Mouse (Mus musculus): Measurements from ENCODE around the gene Racgap1.
A peak's percentile ranks its signal among the peaks of the same experiment; 100 is the strongest.

The Racgap1 gene

GRCm38 (mm10) chr15:99651163-99651872 lies at the start of gene Racgap1:
Gene Racgap1 (minus strand): TSS chr15:99651656.
- DNase-seq (ENCODE audit: low spot score), result peak; percentile 97

DNA sequence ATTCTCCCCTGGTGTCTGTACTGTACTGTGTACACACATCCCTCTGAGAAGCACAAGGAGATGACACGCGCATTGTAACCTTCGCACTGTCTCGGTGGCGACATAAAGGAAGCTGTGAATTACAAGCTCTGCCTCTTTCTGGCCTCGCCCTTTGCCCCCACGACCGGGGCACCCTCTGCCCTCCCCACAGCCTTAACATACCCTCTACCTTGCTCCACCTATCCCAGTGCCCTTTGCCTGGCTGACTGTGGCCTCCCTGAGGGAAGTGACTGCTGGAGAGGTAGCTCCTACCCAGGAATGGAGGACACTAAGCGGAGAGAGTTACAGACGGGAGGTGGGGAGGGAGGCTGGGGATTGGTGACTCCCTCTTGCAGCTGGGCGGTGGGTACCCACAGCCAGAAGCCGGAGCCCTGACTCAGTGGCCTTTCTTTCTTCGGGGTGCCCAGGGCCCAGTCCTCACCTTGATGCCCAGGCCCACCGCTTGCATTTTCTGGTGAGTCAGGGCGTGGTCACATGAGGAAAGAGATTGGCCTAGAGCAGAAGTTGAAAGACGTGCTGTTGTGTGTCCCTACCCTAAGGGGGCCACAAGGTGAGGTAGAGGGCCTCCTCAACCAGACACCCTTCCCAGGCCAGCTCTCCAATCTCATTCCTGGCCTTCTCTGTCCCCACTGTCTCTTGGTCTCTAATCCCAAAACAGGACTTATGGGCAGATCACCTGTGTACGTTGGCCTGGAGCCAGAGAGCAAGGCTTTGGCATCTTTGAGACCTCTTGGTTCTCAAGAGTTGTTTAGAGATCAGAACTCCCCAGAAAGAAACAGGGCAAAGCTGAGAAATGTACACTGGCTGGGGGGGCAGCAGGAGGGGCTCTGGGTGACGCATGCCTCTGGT lies 49.0 kb upstream of the Racgap1 start:
- no peak for DNase-seq (ENCODE audit: low spot score)

DNA sequence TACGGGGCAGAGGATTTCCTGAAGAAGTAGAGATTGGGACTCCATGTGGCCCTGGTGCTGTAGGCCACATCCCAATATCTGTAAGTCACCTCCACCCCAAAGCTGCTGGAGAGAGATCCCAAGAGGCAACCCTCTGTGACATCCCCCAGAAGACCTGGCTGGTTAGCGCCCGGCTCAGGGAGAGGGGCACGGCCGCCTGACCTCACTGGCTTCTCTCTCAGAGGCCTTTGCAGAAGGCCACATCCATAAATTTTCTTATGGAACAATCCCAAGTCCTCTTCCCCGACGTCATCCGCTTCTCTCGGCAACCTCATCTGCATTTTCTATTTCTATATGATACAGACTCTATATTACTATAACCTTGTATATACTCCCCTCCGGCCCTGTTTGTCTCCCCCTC lies 48.3 kb upstream of the Racgap1 start:
- no peak for DNase-seq (ENCODE audit: low spot score)

DNA sequence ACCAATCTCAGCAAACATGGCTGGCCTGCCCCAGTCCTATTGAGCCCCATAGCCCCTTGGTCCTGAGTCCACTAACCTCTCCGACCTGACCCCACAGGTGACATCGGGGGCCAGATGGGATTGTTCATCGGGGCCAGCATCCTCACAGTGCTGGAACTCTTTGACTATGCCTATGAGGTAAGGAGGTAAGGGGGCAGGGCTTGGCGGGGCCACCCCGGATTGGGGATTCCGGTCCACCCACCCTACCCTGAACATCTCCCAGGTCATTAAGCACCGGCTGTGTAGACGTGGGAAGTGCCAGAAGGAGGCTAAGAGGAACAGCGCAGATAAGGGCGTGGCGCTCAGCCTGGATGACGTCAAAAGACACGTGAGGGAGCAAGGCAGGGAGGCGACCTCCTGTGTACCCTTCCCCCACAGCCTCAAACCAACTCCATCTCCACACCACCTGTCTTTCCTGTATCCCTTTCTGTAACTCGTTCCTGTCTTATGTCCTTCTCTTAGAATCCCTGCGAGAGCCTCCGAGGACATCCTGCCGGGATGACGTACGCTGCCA lies 47.2 kb upstream of the Racgap1 start:
- no peak for DNase-seq (ENCODE audit: low spot score)

- DNase-seq (ENCODE audit: low spot score), result no peak
These were observed 45.9 kb upstream of the Racgap1 start for GRCm38 (mm10) chr15:99697309-99697708.

- no peak for DNase-seq (ENCODE audit: low spot score)
These were observed 40.5 kb upstream of the Racgap1 start for GRCm38 (mm10) chr15:99691976-99692375.

- DNase-seq (ENCODE audit: low spot score), result no peak
These were observed 39.5 kb upstream of the Racgap1 start for GRCm38 (mm10) chr15:99690924-99691323.

DNA sequence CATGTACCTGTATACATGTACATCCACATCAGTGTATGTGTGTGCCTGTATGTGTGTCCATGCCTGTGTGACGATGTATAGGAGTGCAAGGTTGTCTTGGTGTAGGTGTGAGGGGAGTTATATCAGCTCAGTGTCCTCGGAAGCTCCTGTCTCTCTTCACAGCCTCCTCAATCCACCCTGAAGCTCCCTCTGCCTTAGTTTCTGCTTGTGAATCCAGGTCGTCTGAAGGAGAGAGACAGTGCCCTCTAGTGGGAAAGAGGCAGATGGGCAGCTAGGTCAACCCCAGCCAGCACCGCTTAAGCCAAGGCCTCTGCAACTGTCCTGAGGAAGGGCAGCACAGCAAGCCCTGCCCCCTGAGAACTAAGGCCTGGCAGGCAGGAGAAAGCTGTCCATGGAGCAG lies 37.3 kb upstream of the Racgap1 start:
- DNase-seq (ENCODE audit: low spot score), result peak; percentile 50

- DNase-seq (ENCODE audit: low spot score), result no peak
These were observed 32.7 kb upstream of the Racgap1 start for GRCm38 (mm10) chr15:99684156-99684555.

GRCm38 (mm10) chr15:99682880-99683279 lies 31.4 kb upstream of the Racgap1 start:
- no peak for DNase-seq (ENCODE audit: low spot score)

DNA sequence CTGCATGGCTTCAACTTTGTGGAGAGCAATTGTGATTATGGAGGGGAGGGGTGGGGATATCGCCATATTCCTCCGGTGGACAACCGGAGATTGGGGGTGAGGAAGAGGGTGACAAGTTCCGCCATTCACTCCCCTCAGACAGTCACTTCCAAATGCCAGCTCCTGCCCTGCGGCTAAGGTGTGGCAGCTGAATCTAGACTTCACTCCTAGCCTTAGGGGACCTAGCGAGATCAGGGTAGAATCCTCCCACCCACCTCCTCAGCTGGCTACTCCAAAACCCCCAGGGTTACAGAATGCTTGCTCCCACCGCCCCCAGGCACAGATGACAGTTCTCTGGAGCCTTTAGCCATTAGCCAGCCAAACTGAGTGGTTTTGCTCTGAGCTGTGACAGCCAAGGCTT lies 27.6 kb upstream of the Racgap1 start:
- no peak for DNase-seq (ENCODE audit: low spot score)

GRCm38 (mm10) chr15:99678063-99678800 lies 26.8 kb upstream of the Racgap1 start:
- DNase-seq (ENCODE audit: low spot score), result peak; percentile 45

DNA sequence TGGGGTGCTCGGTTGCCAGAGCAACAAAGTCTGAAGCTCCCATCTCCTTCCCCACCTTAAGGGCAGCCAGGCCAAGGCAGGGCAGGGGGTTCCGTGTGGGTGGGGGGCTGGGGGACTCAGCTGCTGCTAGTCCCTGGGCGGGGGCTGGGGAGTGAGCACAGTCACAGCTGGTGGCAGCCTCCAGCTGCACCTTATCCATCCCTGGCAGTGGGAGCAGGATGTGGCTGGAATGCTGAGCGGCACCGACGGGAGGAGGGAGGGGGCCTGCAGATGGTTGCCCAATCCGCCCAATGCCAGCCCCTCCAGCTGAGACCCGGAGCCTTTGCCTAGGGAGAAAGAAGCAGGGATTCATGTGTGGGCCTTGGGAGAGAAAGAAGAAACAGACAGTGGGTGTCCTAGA lies 25.6 kb upstream of the Racgap1 start:
- DNase-seq (ENCODE audit: low spot score), result no peak

DNA sequence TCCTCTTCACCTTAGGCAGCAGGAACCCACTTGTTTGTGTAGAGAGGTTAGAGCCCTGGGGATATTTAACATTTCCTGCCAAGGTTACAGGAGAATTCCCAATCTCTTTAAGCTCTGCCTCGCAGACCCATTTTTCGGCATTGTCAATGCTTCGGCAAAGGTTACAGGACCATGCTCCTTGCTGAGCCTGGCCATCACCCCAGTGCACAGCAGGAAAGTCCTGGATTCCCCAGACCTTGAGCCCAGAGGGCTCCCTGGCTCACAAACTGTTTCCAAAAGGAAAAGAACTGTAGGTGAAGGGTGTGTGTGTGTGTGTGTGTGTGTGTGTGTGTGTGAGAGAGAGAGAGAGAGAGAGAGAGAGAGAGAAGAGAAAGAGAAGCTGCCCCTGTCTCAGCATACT lies 23.4 kb upstream of the Racgap1 start:
- no peak for DNase-seq (ENCODE audit: low spot score)

DNA sequence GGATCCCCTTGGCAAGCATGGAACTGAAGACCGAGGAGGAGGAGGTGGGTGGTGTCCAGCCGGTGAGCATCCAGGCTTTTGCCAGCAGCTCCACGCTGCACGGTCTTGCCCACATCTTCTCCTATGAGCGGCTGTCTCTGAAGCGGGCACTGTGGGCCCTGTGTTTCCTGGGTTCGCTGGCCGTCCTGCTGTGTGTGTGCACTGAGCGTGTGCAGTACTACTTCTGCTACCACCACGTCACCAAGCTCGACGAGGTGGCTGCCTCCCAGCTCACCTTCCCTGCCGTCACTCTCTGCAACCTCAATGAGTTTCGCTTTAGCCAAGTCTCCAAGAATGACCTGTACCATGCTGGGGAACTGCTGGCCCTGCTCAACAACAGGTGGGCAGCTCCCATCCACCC lies 20.3 kb upstream of the Racgap1 start:
- no peak for DNase-seq (ENCODE audit: low spot score)

- DNase-seq (ENCODE audit: low spot score), result no peak
These were observed 19.7 kb upstream of the Racgap1 start for GRCm38 (mm10) chr15:99670964-99671670.

DNA sequence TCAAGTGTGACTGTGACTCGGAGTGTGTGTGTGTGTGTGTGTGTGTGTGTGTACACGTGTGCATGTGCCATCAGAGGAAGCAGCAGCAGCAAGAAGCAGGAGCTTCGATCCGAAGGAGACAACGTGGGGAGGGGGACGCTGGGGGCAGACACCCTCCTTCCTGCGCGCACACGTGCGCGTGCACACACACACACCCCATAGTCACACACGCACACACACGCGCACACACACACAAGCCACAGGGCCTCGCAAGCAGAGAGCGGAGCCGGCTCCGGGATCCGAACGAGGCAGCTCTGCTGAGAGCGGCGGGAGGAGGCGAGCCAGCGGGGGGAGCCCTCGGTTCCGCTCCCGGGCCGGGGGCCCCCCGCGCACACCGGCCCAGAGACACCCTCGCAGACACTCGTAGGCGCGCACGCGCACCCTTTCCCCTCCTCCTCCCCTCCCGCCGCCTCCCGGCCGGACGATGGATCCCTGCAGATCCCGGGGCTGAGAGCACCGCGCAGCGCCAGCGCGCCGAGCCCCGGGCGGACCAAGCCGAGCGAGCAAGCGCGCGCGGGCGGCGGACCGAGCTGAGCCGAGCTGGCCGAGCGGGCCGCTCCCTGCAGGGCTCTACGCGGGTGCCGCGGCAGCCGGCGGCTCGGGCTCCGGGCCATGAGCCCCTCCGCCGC lies 18.8 kb upstream of the Racgap1 start, which contains the start of gene Asic1:
Gene Asic1, plus strand, starts transcription at position 215 of the 668 bp plus-strand sequence.
- peak; percentile 66 for DNase-seq (ENCODE audit: low spot score)

DNA sequence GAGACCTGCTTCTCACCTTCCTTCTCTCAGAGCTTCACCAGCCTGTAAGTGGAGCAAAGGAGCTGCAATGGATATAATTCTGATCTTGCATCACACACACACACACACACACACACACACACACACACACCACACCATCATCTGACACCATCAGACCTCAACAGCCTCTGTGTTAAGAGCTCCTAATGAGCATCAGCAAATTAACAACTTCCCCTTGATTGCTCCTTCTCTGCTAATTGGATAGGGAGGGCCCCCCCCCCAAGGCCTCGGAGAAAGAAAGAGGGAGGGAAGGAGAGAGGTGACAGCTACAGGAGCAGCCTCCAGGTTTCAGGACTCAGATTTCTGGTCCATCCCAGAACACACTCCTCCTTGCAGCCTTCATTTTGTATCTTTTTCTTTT lies 17.9 kb upstream of the Racgap1 start:
- no peak for DNase-seq (ENCODE audit: low spot score)

DNA sequence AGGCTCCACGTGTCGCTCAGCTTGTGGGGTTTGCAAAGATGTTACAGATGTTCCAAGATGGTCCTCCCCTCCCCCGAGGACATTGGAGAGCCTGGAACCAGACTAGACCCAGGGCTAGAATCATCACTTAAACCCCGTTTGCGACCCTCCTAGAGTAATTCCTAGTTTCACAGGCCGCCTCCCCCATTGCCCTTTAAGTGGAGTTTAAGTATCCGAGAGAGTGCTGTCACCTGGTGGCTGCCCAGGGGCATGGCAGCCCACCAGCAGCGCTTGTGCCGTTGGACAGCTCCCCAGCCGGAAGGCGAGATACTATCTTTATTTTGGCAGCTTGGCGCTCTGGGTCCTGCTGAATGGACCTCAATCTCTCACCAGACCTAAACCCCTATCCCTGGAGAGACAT lies 17.4 kb upstream of the Racgap1 start:
- peak; percentile 79 for DNase-seq (ENCODE audit: low spot score)

DNA sequence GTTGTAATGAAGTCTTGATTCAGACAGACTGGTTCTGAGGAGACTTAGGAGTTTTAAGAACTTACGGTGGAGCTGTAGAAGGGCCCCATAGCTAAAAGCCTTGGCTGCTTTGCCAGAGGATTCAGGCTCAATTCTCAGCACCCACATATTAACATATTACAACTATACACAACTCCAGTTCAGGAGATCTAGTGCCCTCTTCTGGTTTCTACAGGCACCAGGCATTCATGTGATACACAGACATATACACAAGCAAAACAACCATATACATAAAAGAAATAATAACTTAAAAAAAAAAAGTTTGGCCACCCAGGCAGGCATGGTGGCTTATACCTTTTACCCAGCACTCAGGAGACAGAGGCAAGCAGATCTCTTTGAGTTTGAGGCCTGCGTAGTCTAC lies 16.1 kb upstream of the Racgap1 start:
- DNase-seq (ENCODE audit: low spot score), result no peak

All from urinary bladder, postnatal 14 days (tissue).